Mouse (Mus musculus): ENCODE measurements around the gene Lgals2. TPM values are rescaled to one million over a fixed set of nuclear protein-coding genes. Genes with fewer than 3 reads are reported as not detected.

Lgals2 gene
- polyA plus RNA-seq, 1 experiment from 2014 or later, result not detected

GRCm38 (mm10) chr15:78841161-78841790 lies 14.1 kb downstream of the Lgals2 start:
- no peak for ATAC-seq (ENCODE audit: insufficient number of reproducible peaks, insufficient read depth, low FRiP score, low TSS enrichment)
- 35% methylated on average over 6 of the region's 6 CpGs for WGBS
- H3K9ac ChIP-seq, result peak overlapping the region; percentile 73; the same call in 1 of the 2 replicates

GRCm38 (mm10) chr15:78840751-78841150 lies 14.6 kb downstream of the Lgals2 start:
- 29% methylated on average over 11 of the region's 11 CpGs for WGBS
- 0 out of 2 replicates have a peak, but pooled peaks cover 6% of the 10 kb centered on the region for H3K27me3 ChIP-seq
- H3K4me2 ChIP-seq (replicated peaks), result no peak overlapping the region
- no peaks in the 10 kb centered on the region for H3K9me3 ChIP-seq
- no peak for ATAC-seq (ENCODE audit: insufficient number of reproducible peaks, insufficient read depth, low FRiP score, low TSS enrichment)
- H3K9ac ChIP-seq, result no peak overlapping the region
- H3K4me1 ChIP-seq, result peaks cover 57% of the 10 kb centered on the region
- H3K27ac ChIP-seq, result peak overlapping the region; percentile 93
- H3K36me3 ChIP-seq, result no peaks in the 10 kb centered on the region
- H3K4me3 ChIP-seq, result no peak overlapping the region

More at GRCm38 (mm10) chr15:78841161-78841790, 14.1 kb downstream of the Lgals2 start:
- 0 out of 2 replicates have a peak, but pooled peaks cover 6% of the 10 kb centered on the region for H3K27me3 ChIP-seq
- H3K4me1 ChIP-seq, result peaks cover 52% of the 10 kb centered on the region
- H3K36me3 ChIP-seq, result no peaks in the 10 kb centered on the region
- peak overlapping the region; percentile 93; the same call in 1 of the 2 replicates for H3K27ac ChIP-seq
- no peaks in the 10 kb centered on the region for H3K9me3 ChIP-seq
- no peak overlapping the region for H3K4me2 ChIP-seq (replicated peaks)
- H3K4me3 ChIP-seq, result no peak overlapping the region

- H3K4me2 ChIP-seq (replicated peaks), result no peak overlapping the region
- ATAC-seq (ENCODE audit: insufficient number of reproducible peaks, insufficient read depth, low FRiP score, low TSS enrichment), result no peak
- H3K9ac ChIP-seq, result no peak overlapping the region; the same call in 1 of the 2 replicates
- no peaks in the 10 kb centered on the region for H3K36me3 ChIP-seq
- 35% methylated on average over 3 of the region's 3 CpGs for WGBS
- H3K27me3 ChIP-seq, result 0 out of 2 replicates have a peak, but pooled peaks cover 6% of the 10 kb centered on the region
- no peak overlapping the region for H3K4me3 ChIP-seq
- peak overlapping the region; percentile 93 for H3K27ac ChIP-seq
- H3K4me1 ChIP-seq, result peaks cover 57% of the 10 kb centered on the region
- no peaks in the 10 kb centered on the region for H3K9me3 ChIP-seq
Measured at GRCm38 (mm10) chr15:78840241-78840640, 15.1 kb downstream of the Lgals2 start.

DNA sequence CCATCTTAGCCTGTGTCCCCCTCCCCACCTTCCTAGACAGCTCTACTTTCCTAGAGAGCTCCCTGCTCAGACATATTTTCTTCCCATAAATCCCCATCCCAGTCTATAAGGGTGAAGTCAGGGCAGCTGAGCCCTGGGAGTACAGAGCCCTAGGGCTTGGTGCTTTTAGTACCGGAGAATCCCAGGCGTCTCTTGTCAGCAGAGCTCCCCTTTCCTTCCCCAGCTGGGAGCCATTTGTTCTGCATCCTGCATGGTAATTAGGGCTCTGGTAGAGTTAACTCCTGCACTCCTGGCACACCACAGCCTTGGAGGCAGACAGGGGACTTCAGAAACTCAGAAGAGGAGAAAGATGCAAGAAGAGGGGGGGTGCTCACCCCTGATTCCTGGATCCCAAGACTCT lies 15.6 kb downstream of the Lgals2 start:
- H3K9ac ChIP-seq, result no peak overlapping the region; the same call in 1 of the 2 replicates
- H3K27me3 ChIP-seq, result 0 out of 2 replicates have a peak, but pooled peaks cover 6% of the 10 kb centered on the region
- 2% methylated on average over 2 of the region's 2 CpGs for whole genome bisulfite sequencing
- peak overlapping the region; percentile 93 for H3K27ac ChIP-seq
- H3K9me3 ChIP-seq, result no peaks in the 10 kb centered on the region
- H3K36me3 ChIP-seq, result no peaks in the 10 kb centered on the region
- H3K4me1 ChIP-seq, result peaks cover 59% of the 10 kb centered on the region
- H3K4me3 ChIP-seq, result no peak overlapping the region
- ATAC-seq (ENCODE audit: insufficient number of reproducible peaks, insufficient read depth, low FRiP score, low TSS enrichment), result no peak
- H3K4me2 ChIP-seq (replicated peaks), result peak overlapping the region; percentile 16

DNA sequence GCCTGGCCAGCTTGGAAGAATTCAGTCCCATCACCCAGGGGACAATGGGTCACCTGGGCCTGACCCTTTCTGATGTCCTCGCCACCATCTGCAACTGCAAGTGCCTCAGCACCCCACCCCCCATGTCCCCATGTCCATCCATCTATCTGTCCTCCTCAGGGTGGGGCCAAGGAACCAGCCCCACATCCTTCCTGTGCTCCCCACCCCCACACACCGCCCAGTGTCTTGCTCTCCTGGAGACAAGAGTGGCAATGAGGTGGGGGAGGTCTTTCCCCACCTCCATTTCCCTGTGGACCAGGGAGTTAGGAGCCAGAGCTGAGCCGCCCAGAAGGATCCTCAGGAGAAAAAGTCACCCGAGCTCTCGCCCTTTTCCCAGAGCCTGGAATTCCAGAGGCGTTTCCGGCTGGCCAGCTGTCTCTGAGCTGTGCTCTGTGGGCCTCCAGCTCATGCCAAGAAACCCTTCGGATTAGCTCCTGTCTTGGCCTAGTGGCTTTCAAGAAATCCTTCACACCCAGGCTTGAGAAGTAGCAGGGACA lies 19.2 kb downstream of the Lgals2 start:
- Histone ChIP-seq H3K9me3 (no peaks in the 10 kb centered on the region), H3K9ac (no peak overlapping the region; the same call in 1 of the 2 replicates), H3K4me1 (peaks cover 63% of the 10 kb centered on the region), H3K27me3 (no peaks in the 10 kb centered on the region), H3K27ac (peak overlapping the region; percentile 78), H3K4me2 (replicated peaks) (0 out of 2 replicates have a peak overlapping the region, but pooled peaks have one; percentile 2), H3K36me3 (no peaks in the 10 kb centered on the region), H3K4me3 (no peak overlapping the region)
- ATAC-seq (ENCODE audit: insufficient number of reproducible peaks, insufficient read depth, low FRiP score, low TSS enrichment), result no peak
- 21% methylated on average over 8 of the region's 8 CpGs for WGBS

DNA sequence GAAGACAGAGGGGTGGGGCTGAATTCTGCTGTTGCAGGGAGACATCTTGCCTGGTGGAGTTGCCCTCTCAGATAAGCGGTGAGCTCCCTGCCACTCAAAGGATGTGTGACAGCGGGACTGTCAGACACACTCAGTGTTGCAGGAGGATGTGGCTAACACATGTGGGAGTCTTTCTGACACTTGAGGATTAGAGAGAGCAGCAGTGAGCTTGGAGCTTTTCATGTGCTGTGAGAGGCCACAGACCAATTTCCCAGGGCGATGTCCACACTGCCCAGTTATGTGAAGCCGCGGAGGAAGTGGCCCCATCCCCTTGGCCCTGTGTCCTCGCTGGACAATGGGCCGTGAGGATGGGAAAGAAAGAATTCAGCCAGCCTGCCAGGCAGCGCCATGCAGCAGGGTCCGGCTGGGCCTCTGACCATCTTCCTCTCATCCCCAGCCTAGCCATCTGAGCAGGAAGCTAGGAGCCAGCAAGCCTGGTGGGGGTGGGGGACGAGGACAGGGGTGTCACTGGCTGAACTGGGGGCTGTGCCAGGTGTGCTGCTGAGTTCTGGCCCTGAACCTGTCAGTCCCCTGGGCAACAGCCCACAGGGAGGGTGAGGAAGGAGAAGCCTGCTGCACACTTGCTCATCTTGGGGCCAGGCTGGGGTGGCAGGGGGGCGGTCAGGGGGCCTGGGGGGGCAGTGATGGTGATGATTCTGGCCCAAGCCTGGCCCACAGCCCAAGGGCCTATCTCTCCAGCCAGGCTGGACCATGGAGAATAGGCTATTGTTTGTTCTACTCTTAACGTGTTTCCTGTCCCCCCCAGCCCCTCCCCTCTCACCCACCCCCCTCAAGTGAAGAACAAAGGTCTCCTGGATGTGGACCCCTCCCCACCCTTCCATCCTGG lies 19.9 kb downstream of the Lgals2 start:
- Histone ChIP-seq H3K4me1 (peaks cover 56% of the 10 kb centered on the region), H3K9ac (0 out of 2 replicates have a peak overlapping the region, but pooled peaks have one; percentile 15), H3K27ac (peak overlapping the region; percentile 78), H3K4me3 (no peak overlapping the region), H3K9me3 (no peaks in the 10 kb centered on the region), H3K4me2 (replicated peaks) (no peak overlapping the region), H3K36me3 (no peaks in the 10 kb centered on the region), H3K27me3 (no peaks in the 10 kb centered on the region)
- ATAC-seq (ENCODE audit: insufficient number of reproducible peaks, insufficient read depth, low FRiP score, low TSS enrichment), result no peak
- 9% methylated on average over 12 of the region's 12 CpGs for WGBS

DNA sequence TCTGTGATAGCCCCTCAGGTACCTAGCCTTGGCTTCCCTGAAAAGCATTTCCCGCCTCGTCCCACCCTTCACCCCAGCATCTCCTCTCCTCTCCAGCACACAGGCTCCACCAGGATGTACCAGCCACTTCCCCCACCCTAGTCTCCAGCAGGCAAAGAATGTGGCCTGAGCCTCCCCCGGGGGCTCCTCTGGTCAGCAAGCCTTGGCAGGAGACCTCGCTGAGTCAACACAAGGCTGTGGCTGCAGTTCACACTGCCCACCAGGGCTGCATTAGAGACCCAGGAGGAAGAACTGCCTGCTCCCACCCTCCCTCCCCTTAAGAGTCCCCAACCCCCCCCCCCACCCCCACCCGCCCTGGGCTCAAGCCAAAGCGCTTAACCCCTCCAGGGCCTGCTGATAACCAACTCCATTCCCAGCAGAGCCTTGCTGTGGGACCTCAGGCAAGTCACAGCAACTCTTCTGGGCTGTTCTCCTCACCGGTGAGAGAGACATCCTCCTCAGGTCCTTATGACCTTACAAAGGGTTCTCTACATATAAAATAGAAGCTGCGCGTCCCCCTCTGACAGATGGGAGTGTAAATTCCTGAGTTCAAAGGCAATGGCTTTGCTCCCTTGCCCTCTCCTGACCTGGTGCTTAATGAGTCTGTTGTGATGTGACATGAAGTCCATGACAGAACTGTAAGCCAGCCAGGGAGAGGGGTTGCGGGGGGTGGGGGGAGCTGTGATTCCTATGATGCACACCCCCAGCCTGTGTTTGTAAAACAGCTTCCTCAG lies 20.9 kb downstream of the Lgals2 start:
- H3K9me3 ChIP-seq, result no peaks in the 10 kb centered on the region
- H3K4me2 ChIP-seq (replicated peaks), result no peak overlapping the region
- ATAC-seq (ENCODE audit: insufficient number of reproducible peaks, insufficient read depth, low FRiP score, low TSS enrichment), result peak; percentile 47; the same call in 1 of the 2 replicates
- no peaks in the 10 kb centered on the region for H3K36me3 ChIP-seq
- no peaks in the 10 kb centered on the region for H3K27me3 ChIP-seq
- H3K4me3 ChIP-seq, result no peak overlapping the region
- H3K9ac ChIP-seq, result no peak overlapping the region
- H3K27ac ChIP-seq, result peak overlapping the region; percentile 78
- 39% methylated on average over 10 of the region's 10 CpGs for WGBS
- peaks cover 46% of the 10 kb centered on the region for H3K4me1 ChIP-seq

GRCm38 (mm10) chr15:78833582-78833981 lies 21.7 kb downstream of the Lgals2 start:
- Histone ChIP-seq H3K27me3 (no peaks in the 10 kb centered on the region), H3K9ac (no peak overlapping the region), H3K4me3 (no peak overlapping the region), H3K4me2 (replicated peaks) (no peak overlapping the region), H3K4me1 (peaks cover 38% of the 10 kb centered on the region), H3K36me3 (no peaks in the 10 kb centered on the region), H3K27ac (peak overlapping the region; percentile 52), H3K9me3 (no peaks in the 10 kb centered on the region)
- ATAC-seq (ENCODE audit: insufficient number of reproducible peaks, insufficient read depth, low FRiP score, low TSS enrichment), result 0 out of 2 replicates have a peak, but pooled peaks have one; percentile 14
- 92% methylated on average over 3 of the region's 3 CpGs for WGBS

DNA sequence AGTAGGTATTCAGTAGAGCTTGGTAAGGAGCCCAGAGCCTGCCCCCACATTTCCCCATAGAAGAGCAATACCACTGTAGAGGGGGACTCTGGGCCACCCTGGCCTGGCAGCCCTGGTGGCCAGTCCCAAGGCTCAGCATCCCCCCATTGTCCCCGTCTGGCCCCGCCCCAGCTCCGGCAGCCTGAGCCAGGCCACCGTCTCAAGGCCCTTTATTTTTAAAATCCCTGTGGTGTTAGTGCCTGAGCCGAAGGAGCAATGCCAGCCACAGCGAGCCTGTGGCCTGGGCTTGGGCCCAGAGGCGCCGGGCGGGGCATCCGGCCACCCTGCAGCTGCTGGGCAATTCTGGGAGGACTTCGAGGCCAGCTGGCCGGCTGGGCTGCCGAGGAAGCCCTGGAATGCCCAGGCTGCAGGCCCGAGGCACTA lies 22.6 kb downstream of the Lgals2 start:
- 0 out of 2 replicates have a peak, but pooled peaks have one; percentile 12 for ATAC-seq (ENCODE audit: insufficient number of reproducible peaks, insufficient read depth, low FRiP score, low TSS enrichment)
- no peaks in the 10 kb centered on the region for H3K36me3 ChIP-seq

DNA sequence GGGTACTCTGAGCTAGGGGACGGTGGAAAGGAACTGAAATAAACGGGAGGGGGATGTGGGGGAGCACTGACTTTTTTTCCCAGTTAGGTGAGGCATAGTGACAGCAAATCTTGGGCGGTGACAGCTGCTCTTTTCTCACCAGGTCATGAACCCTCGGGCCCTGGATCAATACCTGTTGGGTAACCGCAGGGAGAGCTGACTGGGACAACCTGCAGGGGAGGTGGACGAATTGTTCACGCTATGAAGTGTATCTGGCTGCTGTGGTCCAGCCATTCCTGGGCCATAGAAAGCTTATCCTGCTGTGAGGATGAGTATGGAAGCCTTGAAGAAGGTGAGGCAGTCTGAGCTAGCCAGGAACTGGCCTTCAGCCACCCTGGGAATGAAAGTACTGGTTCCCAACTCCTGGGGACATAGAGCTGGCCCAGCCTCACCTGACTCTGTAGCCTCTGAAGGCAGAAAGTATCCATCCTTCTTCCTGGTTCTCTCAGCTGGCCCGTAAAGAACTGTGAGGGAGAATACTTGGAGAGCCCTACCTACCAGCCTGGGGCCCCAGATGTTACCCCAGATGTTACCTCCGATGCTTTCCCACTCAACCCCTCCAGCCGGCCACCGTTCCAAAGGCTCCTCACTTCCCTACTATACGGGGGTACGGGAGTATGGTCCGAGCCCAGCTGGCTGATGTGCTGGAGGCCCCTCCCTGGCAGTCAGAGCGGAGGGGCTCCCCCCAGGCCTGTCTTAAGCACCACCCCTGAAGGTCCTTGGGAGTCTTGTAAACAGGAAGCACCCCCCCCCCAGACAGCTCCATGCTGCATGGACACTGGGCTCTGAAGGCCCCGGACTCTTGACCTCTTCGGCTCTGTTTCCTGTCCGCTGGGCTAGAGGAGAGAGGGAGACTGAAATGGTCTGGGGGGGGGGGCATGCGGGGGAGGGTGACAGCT lies 23.3 kb downstream of the Lgals2 start:
- Histone ChIP-seq H3K9me3 (no peaks in the 10 kb centered on the region), H3K27ac (peak overlapping the region; percentile 52; the same call in 1 of the 2 replicates), H3K4me1 (peaks cover 38% of the 10 kb centered on the region), H3K4me3 (no peak overlapping the region), H3K36me3 (no peaks in the 10 kb centered on the region), H3K4me2 (replicated peaks) (no peak overlapping the region; the same call in 1 of the 2 replicates), H3K9ac (0 out of 2 replicates have a peak overlapping the region, but pooled peaks have one; percentile 24), H3K27me3 (peaks cover 7% of the 10 kb centered on the region)
- 0 out of 2 replicates have a peak, but pooled peaks have one; percentile 22 for ATAC-seq (ENCODE audit: insufficient number of reproducible peaks, insufficient read depth, low FRiP score, low TSS enrichment)
- 32% methylated on average over 19 of the region's 19 CpGs for WGBS

More for the DNA sequence above, 22.6 kb downstream of the Lgals2 start:
- H3K4me1 ChIP-seq, result peaks cover 38% of the 10 kb centered on the region
- H3K9ac ChIP-seq, result peak overlapping the region; percentile 46; the same call in 1 of the 2 replicates
- peaks cover 3% of the 10 kb centered on the region; the same call in 1 of the 2 replicates for H3K27me3 ChIP-seq
- no peaks in the 10 kb centered on the region for H3K9me3 ChIP-seq
- peak overlapping the region; percentile 52 for H3K27ac ChIP-seq
- no peak overlapping the region for H3K4me3 ChIP-seq
- no peak overlapping the region for H3K4me2 ChIP-seq (replicated peaks)
- 14% methylated on average over 14 of the region's 14 CpGs for WGBS
